Mouse (Mus musculus): ENCODE measurements around the gene Txnrd2. TPM values are rescaled to one million over a fixed set of nuclear protein-coding genes. Genes with fewer than 3 reads are reported as not detected.

The Txnrd2 gene
- total RNA-seq (2022), result 100 to 1,000 TPM in 2 of 4 experiments, 10 to 100 TPM in 2; 79.2 to 123 (median 103) TPM

GRCm38 (mm10) chr16:18426215-18426791 lies at the start of gene Txnrd2:
Txnrd2 (plus strand) TSS chr16:18426384.
- peak; percentile 77 for DNase-seq

GRCm38 (mm10) chr16:18377203-18377602 lies 49.0 kb upstream of the Txnrd2 start:
- DNase-seq, result no peak

- DNase-seq, result no peak
Measured at GRCm38 (mm10) chr16:18378489-18378888, 47.7 kb upstream of the Txnrd2 start.

GRCm38 (mm10) chr16:18379338-18380001 lies 46.7 kb upstream of the Txnrd2 start:
- DNase-seq, result no peak

- no peak for DNase-seq
Measured at GRCm38 (mm10) chr16:18380495-18381063, 45.6 kb upstream of the Txnrd2 start.

- DNase-seq, result no peak
Measured at GRCm38 (mm10) chr16:18381621-18382258, 44.4 kb upstream of the Txnrd2 start.

GRCm38 (mm10) chr16:18383045-18383726 lies 43.0 kb upstream of the Txnrd2 start:
- DNase-seq, result peak; percentile 78

- DNase-seq, result no peak
Measured at GRCm38 (mm10) chr16:18383756-18384155, 42.4 kb upstream of the Txnrd2 start.

GRCm38 (mm10) chr16:18384211-18384610 lies 42.0 kb upstream of the Txnrd2 start:
- no peak for DNase-seq

- DNase-seq, result no peak
Measured at GRCm38 (mm10) chr16:18384659-18385058, 41.5 kb upstream of the Txnrd2 start.

GRCm38 (mm10) chr16:18385411-18385810 lies 40.8 kb upstream of the Txnrd2 start:
- no peak for DNase-seq

- no peak for DNase-seq
Measured at GRCm38 (mm10) chr16:18386451-18386850, 39.7 kb upstream of the Txnrd2 start.

- DNase-seq, result no peak
Measured at GRCm38 (mm10) chr16:18386972-18387371, 39.2 kb upstream of the Txnrd2 start.

GRCm38 (mm10) chr16:18387704-18388582 lies 38.2 kb upstream of the Txnrd2 start:
- no peak for DNase-seq

GRCm38 (mm10) chr16:18388583-18389435 lies 37.4 kb upstream of the Txnrd2 start:
- no peak for DNase-seq

GRCm38 (mm10) chr16:18390399-18390798 lies 35.8 kb upstream of the Txnrd2 start:
- DNase-seq, result no peak

GRCm38 (mm10) chr16:18391127-18391526 lies 35.1 kb upstream of the Txnrd2 start:
- DNase-seq, result no peak

GRCm38 (mm10) chr16:18391728-18392127 lies 34.5 kb upstream of the Txnrd2 start:
- no peak for DNase-seq

GRCm38 (mm10) chr16:18392469-18393426 lies 33.4 kb upstream of the Txnrd2 start:
- peak; percentile 91 for DNase-seq

- DNase-seq, result no peak
Measured at GRCm38 (mm10) chr16:18393595-18393994, 32.6 kb upstream of the Txnrd2 start.
